Mouse (Mus musculus) lung, postnatal 0 days (tissue): ENCODE results near the gene Naa16.

ENCODE experiments used
- CTCF ChIP-seq: IDR thresholded peaks from 2 replicates; pipeline ENCODE4 v1.5.1; 2016; ENCODE audit warnings: antibody characterized with exemption, mild to moderate bottlenecking
- EP300 ChIP-seq: IDR thresholded peaks from 2 replicates; pipeline ENCODE4 v1.6.1; 2016; ENCODE audit warnings: antibody characterized with exemption, mild to moderate bottlenecking, control low read depth

DNA sequence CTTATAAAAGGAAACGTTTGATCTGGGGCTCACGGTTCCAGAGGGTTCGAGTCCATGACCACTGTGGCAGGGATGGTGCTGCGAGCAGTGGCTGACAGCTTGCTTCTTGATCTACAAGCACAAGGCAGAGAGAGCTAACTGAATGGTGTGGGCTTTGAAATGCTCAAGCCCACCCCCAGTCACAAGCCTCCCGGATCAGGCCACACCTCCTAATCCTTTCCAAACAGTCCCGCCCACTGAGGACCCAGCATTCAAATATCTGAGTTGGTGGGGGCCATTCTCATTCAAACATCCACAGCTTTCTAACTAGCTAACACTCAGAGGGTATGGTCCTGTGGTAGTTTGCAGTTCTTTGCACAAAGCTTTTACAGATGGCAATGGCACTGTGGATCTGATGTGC lies 22.5 kb upstream of the Naa16 start:
- TF ChIP-seq CTCF (no peak), EP300 (no peak)
